Mouse (Mus musculus): Measurements from ENCODE around the gene Sytl1.

GRCm38 (mm10) chr4:133302668-133303067 is 39.8 kb upstream of the Sytl1 start:
- TF ChIP-seq TCF12 (IDR thresholded peaks at IDR 0.05; ENCODE audit: insufficient read depth, poor library complexity, severe bottlenecking) = no peak
- TF ChIP-seq POLR2A (IDR thresholded peaks at IDR 0.05; ENCODE audit: insufficient read length, low read depth) = no peak
- no peak for TF ChIP-seq POLR2AphosphoS2 (IDR thresholded peaks at IDR 0.05; ENCODE audit: insufficient read length, low read depth)
- TF ChIP-seq E2F4 (IDR thresholded peaks at IDR 0.05; ENCODE audit: insufficient read depth) = no peak
- no peak for TF ChIP-seq USF1 (IDR thresholded peaks at IDR 0.05; ENCODE audit: low read depth)
